Mouse (Mus musculus) heart, adult 2 months (tissue): ENCODE measurements at regions not wholly inside any gene's neighbourhood (a gene's known extent, or its start where the extent isn't known, plus 50 kb on each side); places are given as distances from the start of the nearest gene placed in this dataset.

Experiments used
- DNase-seq, 2 experiments: peaks; one replicate each; pipeline ENCODE4 v3.0.0; 2021
- H3K27ac ChIP-seq: fragments of 200-600 bp; 2 replicates; pipeline ENCODE4 v1.8.1; 2022
- H3K27me3 ChIP-seq: fragments of 200-500 bp; 2 replicates; pipeline ENCODE4 v1.6.1; 2012; ENCODE audit warnings: mild to moderate bottlenecking, low read length, inconsistent platforms, mixed read lengths; ENCODE audit not compliant: control insufficient read depth, insufficient read depth
- H3K36me3 ChIP-seq: fragments of 200-500 bp; 2 replicates; pipeline ENCODE4 v1.6.1; 2012; ENCODE audit warnings: low read length, inconsistent platforms; ENCODE audit not compliant: control insufficient read depth, insufficient read depth
- H3K4me1 ChIP-seq: fragments of 200-500 bp; 2 replicates; pipeline ENCODE4 v1.6.1; 2011; ENCODE audit warnings: low read length; ENCODE audit not compliant: control insufficient read depth, insufficient read depth
- H3K4me3 ChIP-seq: fragments of 200-600 bp; 2 replicates; pipeline ENCODE4 v1.8.1; 2022
- H3K79me2 ChIP-seq: fragments of 200-500 bp; replicated peaks from 2 replicates; pipeline ENCODE4 v1.6.1; 2012; ENCODE audit warnings: mild to moderate bottlenecking, inconsistent platforms, low read length, moderate library complexity, mixed read lengths; ENCODE audit not compliant: control insufficient read depth, insufficient read depth
- H3K9ac ChIP-seq: fragments of 200-500 bp; 2 replicates; pipeline ENCODE4 v1.6.1; 2012; ENCODE audit warnings: low read depth, mild to moderate bottlenecking, control low read depth, inconsistent platforms, low read length, mixed read lengths
- CTCF ChIP-seq: fragments of 200-600 bp; IDR thresholded peaks from 2 replicates; pipeline ENCODE4 v1.8.1; 2022; ENCODE audit warnings: antibody characterized with exemption, mild to moderate bottlenecking, moderate library complexity
- EP300 ChIP-seq: fragments of 200-500 bp; IDR thresholded peaks from 2 replicates; pipeline ENCODE4 v1.6.1; 2011; ENCODE audit warnings: low read depth, low read length, control low read depth; ENCODE audit not compliant: insufficient read depth
- POLR2A ChIP-seq: fragments of 200-500 bp; IDR thresholded peaks from 2 replicates; pipeline ENCODE4 v1.6.1; 2011; ENCODE audit warnings: mild to moderate bottlenecking, low read depth, low read length, control low read depth; ENCODE audit not compliant: insufficient read depth
- WGBS: fragments of 180-500 bp; shearing (Covaris S2); methylation state at CpG from one replicate; pipeline ENCODE4 v1.1.7; 2018; 5-methylcytosine and 5-hydroxymethylcytosine counted together
- intact Hi-C: fragments of 180-260 bp; cut with DNase I; formaldehyde crosslinking; loops from one replicate; pipeline ENCODE4 v1.15.1; 2025

DNA sequence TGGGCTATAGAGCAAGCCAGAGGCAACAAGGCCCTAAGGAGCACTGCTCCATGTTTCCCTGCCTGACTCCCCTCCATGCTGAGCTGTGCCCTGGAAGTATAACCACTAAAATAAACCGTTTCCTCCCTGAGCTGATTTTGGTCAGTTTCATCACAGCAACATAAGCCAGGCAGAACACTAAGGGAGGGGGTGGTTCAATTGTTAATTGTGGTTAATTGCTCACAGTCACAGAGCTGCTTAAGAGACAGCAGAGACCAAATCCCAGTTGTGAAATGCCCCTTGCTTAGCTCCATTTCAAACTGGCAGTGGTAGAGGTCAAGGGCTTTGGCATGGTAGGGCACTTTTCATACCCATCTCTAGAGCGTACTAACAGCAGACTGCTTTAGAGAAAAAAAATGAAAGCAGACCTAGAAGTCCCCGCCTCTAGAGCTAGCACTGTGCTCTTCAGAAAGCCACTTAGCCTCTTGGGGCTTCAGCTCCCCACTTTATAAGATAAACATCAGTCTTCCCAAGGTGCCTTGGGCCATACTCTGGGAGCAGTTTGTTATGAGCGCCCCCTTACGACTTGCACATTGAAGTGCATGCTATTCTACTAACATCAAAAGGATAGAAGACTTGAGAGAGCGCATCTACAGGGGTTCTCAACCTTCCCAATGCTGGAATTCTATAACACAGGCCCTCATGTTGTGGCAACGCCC is 380.3 kb upstream of the Zfp703 start:
- intact Hi-C loops, result no loop called here
- no peak overlapping the region for H3K9ac ChIP-seq
- 54% methylated on average over 7 of the region's 7 CpGs for WGBS
- no peak overlapping the region for H3K4me3 ChIP-seq
- H3K79me2 ChIP-seq, result no peaks in the 10 kb centered on the region
- no peak overlapping the region for H3K27ac ChIP-seq
- peak; percentile 45 for TF ChIP-seq CTCF
- no peak for TF ChIP-seq EP300
- no peaks in the 10 kb centered on the region for H3K27me3 ChIP-seq
- H3K4me1 ChIP-seq, result no peaks in the 10 kb centered on the region
- no peak for DNase-seq
- no peaks in the 10 kb centered on the region for H3K36me3 ChIP-seq

DNA sequence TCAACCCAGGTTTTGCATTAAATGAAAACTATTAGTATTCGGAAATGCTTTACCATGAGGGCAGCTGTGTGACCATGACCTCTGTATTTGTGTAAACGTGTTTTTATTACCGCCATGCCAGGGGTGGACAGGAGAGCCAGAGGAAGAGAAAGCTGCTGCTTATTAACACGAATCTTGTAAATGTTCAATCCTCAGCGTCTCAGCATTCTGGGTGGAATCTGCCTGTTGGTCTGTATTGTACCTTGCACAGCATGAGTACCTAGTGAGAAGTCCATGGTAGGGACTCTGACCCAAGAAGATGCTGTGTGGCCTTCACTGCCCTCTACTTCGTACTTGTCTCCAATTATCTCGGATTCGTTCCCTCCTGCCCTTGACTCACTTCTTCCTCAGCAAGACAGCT is 378.6 kb upstream of the Zfp703 start:
- H3K4me1 ChIP-seq, result no peaks in the 10 kb centered on the region
- H3K9ac ChIP-seq, result no peak overlapping the region
- no peaks in the 10 kb centered on the region for H3K36me3 ChIP-seq
- H3K79me2 ChIP-seq, result no peaks in the 10 kb centered on the region
- TF ChIP-seq CTCF (no peak), EP300 (no peak), POLR2A (no peak)
- no peaks in the 10 kb centered on the region for H3K27me3 ChIP-seq
- no peak overlapping the region for H3K27ac ChIP-seq
- intact Hi-C loops, result no loop called here
- DNase-seq, result no peak
- 87% methylated on average over 8 of the region's 8 CpGs for WGBS
- no peak overlapping the region for H3K4me3 ChIP-seq

- intact Hi-C loops, result no loop called here
- H3K4me3 ChIP-seq, result no peak overlapping the region
- DNase-seq, result no peak
- no peaks in the 10 kb centered on the region for H3K4me1 ChIP-seq
- TF ChIP-seq EP300 (no peak), CTCF (no peak), POLR2A (no peak)
- no peak overlapping the region for H3K9ac ChIP-seq
- H3K27ac ChIP-seq, result no peak overlapping the region
- WGBS, result 90% methylated on average over 9 of the region's 9 CpGs
- H3K79me2 ChIP-seq, result no peaks in the 10 kb centered on the region
- no peaks in the 10 kb centered on the region for H3K36me3 ChIP-seq
- no peaks in the 10 kb centered on the region for H3K27me3 ChIP-seq
Measured at GRCm38 (mm10) chr8:26600127-26600526, 377.0 kb upstream of the Zfp703 start.

GRCm38 (mm10) chr8:26608001-26608400 is 369.1 kb upstream of the Zfp703 start:
- no peaks in the 10 kb centered on the region for H3K36me3 ChIP-seq
- 20% methylated on average over 1 of the region's 1 CpGs for WGBS
- H3K27me3 ChIP-seq, result no peaks in the 10 kb centered on the region
- intact Hi-C loops, result no loop called here
- H3K4me3 ChIP-seq, result no peak overlapping the region
- no peak overlapping the region for H3K9ac ChIP-seq
- H3K79me2 ChIP-seq, result no peaks in the 10 kb centered on the region
- no peak for DNase-seq
- no peak overlapping the region for H3K27ac ChIP-seq
- TF ChIP-seq POLR2A (no peak), EP300 (no peak), CTCF (no peak)
- H3K4me1 ChIP-seq, result no peaks in the 10 kb centered on the region

DNA sequence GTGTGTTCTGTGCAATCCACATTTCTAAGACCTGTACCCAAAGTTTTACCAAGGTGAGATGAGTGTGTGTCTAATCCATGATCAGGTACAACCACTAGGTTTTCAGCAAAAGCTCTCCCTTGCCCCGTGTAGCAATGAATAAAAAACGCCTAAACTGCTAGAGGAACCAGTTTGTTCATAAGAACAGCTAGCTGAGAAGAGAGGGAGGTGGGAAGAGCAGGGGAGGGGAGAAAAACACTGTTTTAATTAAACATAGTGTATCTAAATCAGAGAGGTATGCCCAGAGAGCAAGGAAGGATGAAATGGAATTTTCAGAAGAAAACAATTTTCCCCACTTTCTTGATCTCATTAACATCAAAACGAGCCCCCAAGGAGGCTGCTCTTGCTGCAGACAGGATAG is 368.5 kb upstream of the Zfp703 start:
- Histone ChIP-seq H3K27me3 (no peaks in the 10 kb centered on the region), H3K79me2 (no peaks in the 10 kb centered on the region), H3K4me3 (no peak overlapping the region), H3K4me1 (no peaks in the 10 kb centered on the region), H3K36me3 (no peaks in the 10 kb centered on the region), H3K9ac (no peak overlapping the region), H3K27ac (no peak overlapping the region)
- TF ChIP-seq POLR2A (no peak), CTCF (no peak), EP300 (no peak)
- intact Hi-C loops, result no loop called here
- WGBS, result 35% methylated on average over 3 of the region's 3 CpGs
- DNase-seq, result no peak

DNA sequence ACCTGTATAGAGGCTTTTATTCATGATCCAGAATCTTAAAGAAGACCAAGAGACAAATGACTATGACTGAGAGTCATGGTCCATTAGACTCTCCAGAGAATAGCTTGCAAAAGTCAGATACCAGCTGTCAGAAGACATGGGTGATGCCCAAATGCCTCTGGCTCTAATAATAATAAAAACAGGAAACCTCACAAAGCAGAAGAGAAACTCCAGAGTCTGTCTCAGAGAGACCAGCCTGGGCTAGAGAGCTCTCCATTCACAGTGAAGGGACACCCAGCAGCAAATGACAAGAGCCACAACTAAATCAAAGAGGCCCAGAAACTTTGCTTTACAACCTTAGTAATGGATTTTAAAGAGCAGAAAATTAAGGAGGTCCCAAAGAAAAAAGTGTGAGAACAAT is 365.0 kb upstream of the Zfp703 start:
- TF ChIP-seq CTCF (no peak), EP300 (no peak), POLR2A (no peak)
- intact Hi-C loops, result no loop called here
- no peaks in the 10 kb centered on the region for H3K4me1 ChIP-seq
- H3K4me3 ChIP-seq, result no peak overlapping the region
- H3K79me2 ChIP-seq, result no peaks in the 10 kb centered on the region
- H3K27ac ChIP-seq, result no peak overlapping the region
- H3K36me3 ChIP-seq, result no peaks in the 10 kb centered on the region
- H3K27me3 ChIP-seq, result no peaks in the 10 kb centered on the region
- H3K9ac ChIP-seq, result no peak overlapping the region
- no peak for DNase-seq
